9 mouse cellular contexts compared by ENCODE assay signal in genomic region chr13:23488400-23489322, GRCm38 (mm10). TPM values are rescaled to one million over a fixed set of nuclear protein-coding genes. Genes with fewer than 3 reads are reported as not detected.
DNase-seq lines count a peak whose midpoint lies in the region; ATAC-seq and TF ChIP-seq lines count a peak whose summit lies in the region.
"Had no signal": no experiment of that assay in that cellular context is flagged by ENCODE, and none has a peak within 500 bp of the region (broad histone marks: within the 10 kb centered on the region; RNA-seq: fewer than 3 reads in every experiment).

TSS of gene Btn2a2 (minus strand) at chr13:23488857.

- in situ Hi-C loops in ES-E14 (cut with MboI; ENCODE audit: low sequenced_read_pairs in 2 of 2, unreplicated experiment in 2 of 2): no loop called here

- no peak for TF ChIP-seq CTCF in forebrain, postnatal 0 days (IDR thresholded peaks at IDR 0.05; ENCODE audit: low read depth)

- no peak within 1 kb of the TSS for H3K27ac ChIP-seq in ES-E14 (ENCODE audit: insufficient read depth, low read depth, low read length, poor library complexity, severe bottlenecking)
- H3K27ac ChIP-seq in forebrain, postnatal 0 days (ENCODE audit: low read depth, low read length): no peak within 1 kb of the TSS
- H3K27ac ChIP-seq in liver, embryonic 16.5 days (ENCODE audit: low read length): no peak within 1 kb of the TSS
- 0 out of 2 replicates have a peak within 1 kb of the TSS, but pooled peaks have one; percentile 5 for H3K27ac ChIP-seq in neural tube, embryonic 15.5 days (replicated peaks)

- DNase-seq in ES-E14 (ENCODE audit: low read depth, low spot score): no peak
- peak; percentile 27 for DNase-seq in cerebellum, adult 11 months
- DNase-seq in forebrain, postnatal 0 days: peak; percentile 87
- DNase-seq in layer of hippocampus, adult 18-20 months (ENCODE audit: low spot score in 2 of 2): peak; percentile 60 to 88
- peak; percentile 44 to 51 for DNase-seq in thymus, postnatal 36 days

- H3K36me3 ChIP-seq in ES-E14 (ENCODE audit: control insufficient read depth, insufficient read depth, low read length, poor library complexity, severe bottlenecking): no peaks in the 10 kb centered on the region
- H3K36me3 ChIP-seq in forebrain, postnatal 0 days (ENCODE audit: insufficient read depth): no peaks in the 10 kb centered on the region
- no peaks in the 10 kb centered on the region for H3K36me3 ChIP-seq in liver, embryonic 16.5 days (ENCODE audit: control insufficient read depth, insufficient read depth)
- H3K36me3 ChIP-seq in neural tube, embryonic 15.5 days: no peaks in the 10 kb centered on the region

- ATAC-seq in forebrain, postnatal 0 days: peak; percentile 100
- peak; percentile 99 to 100 for ATAC-seq in hematopoietic stem cell, adult 5-6 weeks (replicated peaks in 1 of 2; ENCODE audit: insufficient read depth in 1 of 2, low FRiP score in 2 of 2, low TSS enrichment in 1 of 2, low read depth in 1 of 2, poor library complexity in 2 of 2, severe bottlenecking in 2 of 2)
- peak; percentile 69 for ATAC-seq in liver, embryonic 16.5 days (ENCODE audit: low read depth)
- ATAC-seq in neural tube, embryonic 15.5 days (ENCODE audit: low FRiP score): peak; percentile 99

- peak within 1 kb of the TSS; percentile 47 to 70 for H3K4me3 ChIP-seq in ES-E14 (ENCODE audit: insufficient read depth in 1 of 2, low read depth in 1 of 2, low read length in 2 of 2, poor library complexity in 1 of 2, severe bottlenecking in 1 of 2)
- peak within 1 kb of the TSS; percentile 39 for H3K4me3 ChIP-seq in forebrain, postnatal 0 days (ENCODE audit: low read depth, low read length)
- 0 out of 2 replicates have a peak within 1 kb of the TSS, but pooled peaks have one; percentile 18 for H3K4me3 ChIP-seq in liver, embryonic 16.5 days (ENCODE audit: low read depth, low read length)
- peak within 1 kb of the TSS; percentile 45 for H3K4me3 ChIP-seq in neural tube, embryonic 15.5 days (replicated peaks)

- peaks cover 12 to 13% of the 10 kb centered on the region in 2 experiments for H3K4me1 ChIP-seq in ES-E14 (ENCODE audit: control insufficient read depth in 2 of 2, insufficient read depth in 2 of 2, low read length in 2 of 2, poor library complexity in 1 of 2)
- no peaks in the 10 kb centered on the region for H3K4me1 ChIP-seq in forebrain, postnatal 0 days (ENCODE audit: insufficient read depth)
- peaks cover 14% of the 10 kb centered on the region for H3K4me1 ChIP-seq in liver, embryonic 16.5 days (ENCODE audit: control insufficient read depth, low read depth, low read length)
- peaks cover 12% of the 10 kb centered on the region for H3K4me1 ChIP-seq in neural tube, embryonic 15.5 days

- no peaks in the 10 kb centered on the region for H3K9me3 ChIP-seq in ES-E14 (ENCODE audit: control insufficient read depth, insufficient read depth, low read depth, low read length)
- no peaks in the 10 kb centered on the region for H3K9me3 ChIP-seq in forebrain, postnatal 0 days (ENCODE audit: low read length)
- H3K9me3 ChIP-seq in liver, embryonic 16.5 days (replicated peaks; ENCODE audit: control insufficient read depth, low read length): no peaks in the 10 kb centered on the region
- H3K9me3 ChIP-seq in neural tube, embryonic 15.5 days (replicated peaks): no peaks in the 10 kb centered on the region

- H3K4me2 ChIP-seq in forebrain, postnatal 0 days (ENCODE audit: low read depth): peak within 1 kb of the TSS; percentile 59
- H3K4me2 ChIP-seq in liver, embryonic 16.5 days (ENCODE audit: low read depth, low read length): peak within 1 kb of the TSS; percentile 55
- H3K4me2 ChIP-seq in neural tube, embryonic 15.5 days: peak within 1 kb of the TSS; percentile 71

- WGBS in forebrain, postnatal 0 days: 4% methylated on average over 13 of the region's 14 CpGs
- WGBS in liver, embryonic 16.5 days (ENCODE audit: insufficient replicate concordance): 6% methylated on average over 13 of the region's 14 CpGs
- WGBS in neural tube, embryonic 15.5 days: 12% methylated on average over 14 of the region's 14 CpGs

- H3K27me3 ChIP-seq in forebrain, postnatal 0 days (ENCODE audit: insufficient read depth, low read length): no peaks in the 10 kb centered on the region; the same call in 1 of the 2 replicates
- peaks cover 5% of the 10 kb centered on the region for H3K27me3 ChIP-seq in liver, embryonic 16.5 days (ENCODE audit: control insufficient read depth, insufficient read depth, low read depth, low read length)
- no peaks in the 10 kb centered on the region; the same call in 1 of the 2 replicates for H3K27me3 ChIP-seq in neural tube, embryonic 15.5 days (replicated peaks)

- H3K9ac ChIP-seq in ES-E14 (ENCODE audit: insufficient read depth, low read depth, low read length, poor library complexity, severe bottlenecking): peak within 1 kb of the TSS; percentile 44; the same call in 1 of the 2 replicates
- no peak within 1 kb of the TSS for H3K9ac ChIP-seq in forebrain, postnatal 0 days
- no peak within 1 kb of the TSS for H3K9ac ChIP-seq in liver, embryonic 16.5 days (ENCODE audit: low read depth, low read length)
- peak within 1 kb of the TSS; percentile 42; the same call in 1 of the 2 replicates for H3K9ac ChIP-seq in neural tube, embryonic 15.5 days (replicated peaks)

TF ChIP-seq in ES-E14, 5 proteins besides CTCF, POLR2A, EP300 and RAD21:
- TF ChIP-seq MAFK (IDR thresholded peaks at IDR 0.05; ENCODE audit: insufficient read depth, low read depth, low read length): no peak
- peak; percentile 97 for TF ChIP-seq CHD2 (IDR thresholded peaks at IDR 0.05; ENCODE audit: low read depth, low read length)
- no peak for TF ChIP-seq HCFC1 (IDR thresholded peaks at IDR 0.05; ENCODE audit: borderline replicate concordance, insufficient read depth, low read length)
- TF ChIP-seq ZC3H11A (IDR thresholded peaks at IDR 0.05; ENCODE audit: borderline replicate concordance, low read depth, low read length): no peak
- TF ChIP-seq ZNF384 (IDR thresholded peaks at IDR 0.05; ENCODE audit: low read depth, low read length): no peak

RNA-seq across cellular contexts. Expression of gene Btn2a2, which starts in this region (rescaled TPM):
- total RNA-seq in ES-E14 (2012; rRNA removed): 0.95 and 1.5 TPM in 2 replicates
- not detected in 2 replicates for total RNA-seq in forebrain, postnatal 0 days (2014; rRNA removed)
- 0.10 TPM in 1 of 2 replicates, not detected in the other for polyA plus RNA-seq in forebrain, postnatal 0 days (2015; fragmentation: Nextera tagmentation; extraction: Ambion mirVana)
- not detected in 2 replicates for total RNA-seq in hematopoietic stem cell, adult 5-6 weeks (2017)
- total RNA-seq in layer of hippocampus, adult 18-20 months (2021): 1 to 10 TPM in 1 of 2 experiments, under 1 TPM in 1; 0.91 to 1.4 TPM
- not detected in 2 replicates for polyA plus RNA-seq in liver, embryonic 16.5 days (2015; fragmentation: Nextera tagmentation; extraction: Ambion mirVana)
- polyA plus RNA-seq in neural tube, embryonic 15.5 days (2015; fragmentation: Nextera tagmentation; extraction: Ambion mirVana): 0.14 and 0.22 TPM in 2 replicates
- total RNA-seq: gastrocnemius, postnatal 36 days had no signal

Comparison
In these comparisons a context has a peak if more than half of its experiments do, and no peak if none do; other contexts are left out.
1. Peak in DNase-seq, ATAC-seq, H3K4me3 ChIP-seq and H3K4me2 ChIP-seq in forebrain, postnatal 0 days; RNA of the gene not detected or under 1 TPM.
2. Peak in ATAC-seq in hematopoietic stem cell, adult 5-6 weeks; RNA of the gene not detected or under 1 TPM.
3. Peak in ATAC-seq, H3K4me3 ChIP-seq and H3K4me2 ChIP-seq in liver, embryonic 16.5 days; RNA of the gene not detected or under 1 TPM.
4. Peak in ATAC-seq, H3K4me3 ChIP-seq, H3K27ac ChIP-seq, H3K9ac ChIP-seq and H3K4me2 ChIP-seq in neural tube, embryonic 15.5 days; RNA of the gene not detected or under 1 TPM.